Comparison of ENCODE assay signal across 8 mouse cellular contexts in the genomic region with DNA sequence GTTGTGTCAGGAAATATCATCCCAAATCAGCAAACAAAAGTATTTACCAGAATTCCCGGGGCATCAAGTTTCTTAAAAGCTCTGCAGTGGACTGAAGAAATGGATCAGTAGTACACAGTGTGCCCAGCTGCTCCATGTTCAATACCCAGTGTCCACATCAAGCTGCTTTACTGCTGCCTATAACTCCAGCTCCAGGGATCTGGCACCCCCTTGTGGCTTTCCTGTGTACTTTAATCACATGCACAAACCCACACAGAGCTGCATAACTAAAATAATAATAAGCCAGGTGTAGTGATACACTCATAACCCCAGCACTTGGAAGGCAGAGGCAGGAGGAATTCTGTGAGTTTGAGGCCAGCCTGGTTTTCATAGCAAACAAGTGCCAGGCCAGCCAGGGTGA. TPM values are rescaled to one million over a fixed set of nuclear protein-coding genes. Genes with fewer than 3 reads are reported as not detected.
DNase-seq lines count a peak whose midpoint lies in the region; ATAC-seq lines count a peak whose summit lies in the region.

No protein-coding gene starts in this region.

- 74% methylated on average over 1 of the region's 1 CpGs for WGBS in forebrain, embryonic 15.5 days
- WGBS in hindbrain, embryonic 12.5 days, result 75% methylated on average over 1 of the region's 1 CpGs

- no peaks in the 10 kb centered on the region for H3K9me3 ChIP-seq in forebrain, embryonic 15.5 days
- no peaks in the 10 kb centered on the region for H3K9me3 ChIP-seq in hindbrain, embryonic 12.5 days (replicated peaks)

- no peak overlapping the region for H3K4me3 ChIP-seq in forebrain, embryonic 15.5 days
- H3K4me3 ChIP-seq in hindbrain, embryonic 12.5 days, result no peak overlapping the region

- no peaks in the 10 kb centered on the region for H3K36me3 ChIP-seq in forebrain, embryonic 15.5 days
- H3K36me3 ChIP-seq in hindbrain, embryonic 12.5 days, result no peaks in the 10 kb centered on the region

- H3K4me1 ChIP-seq in forebrain, embryonic 15.5 days, result no peaks in the 10 kb centered on the region
- no peaks in the 10 kb centered on the region for H3K4me1 ChIP-seq in hindbrain, embryonic 12.5 days

- peak; percentile 87 for ATAC-seq in cerebellum, adult (ENCODE audit: insufficient number of reproducible peaks, low FRiP score, low TSS enrichment)
- ATAC-seq in forebrain, embryonic 15.5 days (replicated peaks), result peak; percentile 74
- ATAC-seq in hindbrain, embryonic 12.5 days (ENCODE audit: low FRiP score), result peak; percentile 56; the same call in 1 of the 2 replicates
- peak; percentile 54 for ATAC-seq in megakaryocyte progenitor cell, adult 5-6 weeks (replicated peaks; ENCODE audit: poor library complexity)
- ATAC-seq in erythroid progenitor cell, adult 5-6 weeks (replicated peaks; ENCODE audit: low FRiP score, poor library complexity, severe bottlenecking), result no peak

- DNase-seq in Muller cell, postnatal 12 days (ENCODE audit: inconsistent ontology term), result peak; percentile 52
- DNase-seq in layer of hippocampus, postnatal 25 days (ENCODE audit: extremely low spot score in 1 of 2, low spot score in 1 of 2), result peak; percentile 49 to 82
- DNase-seq in right cerebral cortex, postnatal 14 days, result peak; percentile 79

- no peaks in the 10 kb centered on the region for H3K27me3 ChIP-seq in forebrain, embryonic 15.5 days
- no peaks in the 10 kb centered on the region for H3K27me3 ChIP-seq in hindbrain, embryonic 12.5 days

- H3K4me2 ChIP-seq in forebrain, embryonic 15.5 days (replicated peaks), result no peak overlapping the region
- no peak overlapping the region for H3K4me2 ChIP-seq in hindbrain, embryonic 12.5 days (replicated peaks)

- H3K27ac ChIP-seq in forebrain, embryonic 15.5 days (replicated peaks), result no peak overlapping the region
- no peak overlapping the region for H3K27ac ChIP-seq in hindbrain, embryonic 12.5 days

- no peak overlapping the region for H3K9ac ChIP-seq in forebrain, embryonic 15.5 days (replicated peaks)
- no peak overlapping the region for H3K9ac ChIP-seq in hindbrain, embryonic 12.5 days

RNA-seq across cellular contexts. Expression of a gene that starts 11.2 kb away (rescaled TPM):
- 32.5 and 33.5 TPM in 2 replicates for polyA plus RNA-seq in forebrain, embryonic 15.5 days (2015; fragmentation: Nextera tagmentation; extraction: Ambion mirVana)
- polyA plus RNA-seq in hindbrain, embryonic 12.5 days (2016; fragmentation: Nextera tagmentation; extraction: Ambion mirVana), result 19.5 and 20.4 TPM in 2 replicates
- 10 to 100 TPM; 31.2 to 34.8 TPM for total RNA-seq in layer of hippocampus, postnatal 25 days (2021)
- 48.2 and 49.0 TPM in 2 replicates for total RNA-seq in megakaryocyte progenitor cell, adult 5-6 weeks (2015)
- total RNA-seq in megakaryocyte progenitor cell, adult 5-6 weeks (2017), result 40.9 and 45.9 TPM in 2 replicates
- 8.0 and 14.1 TPM in 2 replicates for total RNA-seq in erythroid progenitor cell, adult 5-6 weeks (2015; ENCODE audit: low replicate concordance)
- total RNA-seq in erythroid progenitor cell, adult 5-6 weeks (2017; ENCODE audit: low replicate concordance), result 1.1 and 3.2 TPM in 2 replicates
